18 mouse cellular contexts compared by ENCODE assay signal in the genomic region with DNA sequence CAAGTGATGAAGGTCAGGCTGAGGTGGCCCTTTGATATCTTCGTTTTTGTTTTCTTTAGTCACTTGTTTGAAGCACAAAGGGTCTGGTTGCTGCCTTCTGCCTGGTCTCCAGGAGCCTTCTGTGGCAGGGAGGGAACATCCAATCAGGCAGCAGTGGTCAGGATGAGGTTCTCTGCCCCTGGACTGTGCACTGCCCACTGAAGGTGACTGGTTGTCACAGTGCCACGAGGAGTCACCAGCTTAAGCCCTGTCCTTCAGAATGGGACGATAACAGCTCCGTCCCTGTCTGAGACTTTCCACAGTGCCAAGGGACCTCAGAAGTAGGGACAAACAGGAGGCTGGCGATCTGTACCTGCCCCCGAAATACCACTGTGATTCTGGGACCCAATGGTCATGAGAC. TPM values are rescaled to one million over a fixed set of nuclear protein-coding genes. Genes with fewer than 3 reads are reported as not detected.
DNase-seq lines count a peak whose midpoint lies in the region; ATAC-seq and TF ChIP-seq lines count a peak whose summit lies in the region.
"Had no signal": no experiment of that assay in that cellular context is flagged by ENCODE, and none has a peak within 500 bp of the region (broad histone marks: within the 10 kb centered on the region; RNA-seq: fewer than 3 reads in every experiment).

No protein-coding gene starts in this region.

- H3K4me2 ChIP-seq in hindbrain, embryonic 11.5 days (replicated peaks; ENCODE audit: low read depth, low read length), result no peak overlapping the region
- H3K4me2 ChIP-seq in neural tube, embryonic 12.5 days (replicated peaks), result peak overlapping the region; percentile 68
- no peak overlapping the region for H3K4me2 ChIP-seq in neural tube, embryonic 15.5 days
- H3K4me2 ChIP-seq: midbrain, embryonic 15.5 days had no signal

- H3K4me3 ChIP-seq in gastrocnemius, adult 2 months, result peak overlapping the region; percentile 77
- H3K4me3 ChIP-seq in hindbrain, embryonic 10.5 days, result no peak overlapping the region
- no peak overlapping the region for H3K4me3 ChIP-seq in hindbrain, embryonic 11.5 days (ENCODE audit: low read depth, low read length)
- H3K4me3 ChIP-seq in neural tube, embryonic 12.5 days, result no peak overlapping the region
- H3K4me3 ChIP-seq in neural tube, embryonic 15.5 days (replicated peaks), result no peak overlapping the region
- H3K4me3 ChIP-seq: midbrain, embryonic 15.5 days had no signal

- WGBS in hindbrain, embryonic 10.5 days, result 86% methylated on average over 6 of the region's 6 CpGs
- 85% methylated on average over 6 of the region's 6 CpGs for WGBS in hindbrain, embryonic 11.5 days
- WGBS in neural tube, embryonic 12.5 days, result 90% methylated on average over 6 of the region's 6 CpGs
- WGBS in neural tube, embryonic 15.5 days, result 88% methylated on average over 6 of the region's 6 CpGs

- H3K27ac ChIP-seq in gastrocnemius, adult 2 months, result peak overlapping the region; percentile 83
- peak overlapping the region; percentile 76 for H3K27ac ChIP-seq in hindbrain, embryonic 10.5 days
- H3K27ac ChIP-seq in hindbrain, embryonic 11.5 days (ENCODE audit: low read depth, low read length), result no peak overlapping the region
- H3K27ac ChIP-seq in neural tube, embryonic 12.5 days, result no peak overlapping the region
- H3K27ac ChIP-seq in neural tube, embryonic 15.5 days (replicated peaks), result no peak overlapping the region
- H3K27ac ChIP-seq: macrophage; midbrain, embryonic 15.5 days had no signal

- no peak for DNase-seq in gastrocnemius, adult 2 months
- DNase-seq in gastrocnemius, postnatal 25 days, result no peak
- no peak for DNase-seq in hindbrain, embryonic 10.5 days (ENCODE audit: low spot score)
- DNase-seq in hindbrain, embryonic 11.5 days (ENCODE audit: low spot score), result no peak
- no peak for DNase-seq in spleen, postnatal 4 days (ENCODE audit: low spot score in 2 of 2)
- DNase-seq: layer of hippocampus, postnatal 36 days; lung, adult 2 months; right cerebral cortex, postnatal 4 days had no signal

- H3K36me3 ChIP-seq in hindbrain, embryonic 10.5 days, result peaks cover 59% of the 10 kb centered on the region
- peaks cover 6% of the 10 kb centered on the region; the same call in 1 of the 2 replicates for H3K36me3 ChIP-seq in hindbrain, embryonic 11.5 days (ENCODE audit: control insufficient read depth, insufficient read depth, low read length)
- peaks cover 44% of the 10 kb centered on the region for H3K36me3 ChIP-seq in neural tube, embryonic 12.5 days
- peaks cover 5% of the 10 kb centered on the region; the same call in 1 of the 2 replicates for H3K36me3 ChIP-seq in neural tube, embryonic 15.5 days
- H3K36me3 ChIP-seq: midbrain, embryonic 15.5 days had no signal

- no peaks in the 10 kb centered on the region for H3K27me3 ChIP-seq in hindbrain, embryonic 10.5 days (ENCODE audit: insufficient read depth, poor library complexity, severe bottlenecking)
- H3K27me3 ChIP-seq in hindbrain, embryonic 11.5 days (ENCODE audit: control insufficient read depth, insufficient read depth, low read length), result no peaks in the 10 kb centered on the region
- no peaks in the 10 kb centered on the region for H3K27me3 ChIP-seq in neural tube, embryonic 12.5 days (replicated peaks)
- no peaks in the 10 kb centered on the region for H3K27me3 ChIP-seq in neural tube, embryonic 15.5 days (replicated peaks)
- H3K27me3 ChIP-seq: midbrain, embryonic 15.5 days had no signal

- H3K9ac ChIP-seq in hindbrain, embryonic 11.5 days (ENCODE audit: low read depth, low read length), result no peak overlapping the region
- no peak overlapping the region for H3K9ac ChIP-seq in neural tube, embryonic 12.5 days
- H3K9ac ChIP-seq in neural tube, embryonic 15.5 days (replicated peaks), result no peak overlapping the region
- H3K9ac ChIP-seq: midbrain, embryonic 15.5 days had no signal

- intact Hi-C loops in gastrocnemius, adult 2 months (cut with DNase I), result no loop called here

- no peaks in the 10 kb centered on the region for H3K9me3 ChIP-seq in hindbrain, embryonic 10.5 days
- no peaks in the 10 kb centered on the region for H3K9me3 ChIP-seq in hindbrain, embryonic 11.5 days (ENCODE audit: control insufficient read depth, low read length)
- H3K9me3 ChIP-seq in neural tube, embryonic 12.5 days, result no peaks in the 10 kb centered on the region
- H3K9me3 ChIP-seq in neural tube, embryonic 15.5 days (replicated peaks), result no peaks in the 10 kb centered on the region
- H3K9me3 ChIP-seq: midbrain, embryonic 15.5 days had no signal

- ATAC-seq in hindbrain, embryonic 11.5 days (ENCODE audit: low FRiP score), result no peak
- no peak for ATAC-seq in neural tube, embryonic 12.5 days (ENCODE audit: low FRiP score, low read depth)
- ATAC-seq in neural tube, embryonic 15.5 days (ENCODE audit: low FRiP score), result no peak
- ATAC-seq: intestine, embryonic 16.5 days; midbrain, embryonic 15.5 days had no signal

- peaks cover 79% of the 10 kb centered on the region for H3K4me1 ChIP-seq in hindbrain, embryonic 10.5 days (replicated peaks)
- peaks cover 6% of the 10 kb centered on the region for H3K4me1 ChIP-seq in hindbrain, embryonic 11.5 days (replicated peaks; ENCODE audit: control insufficient read depth, insufficient read depth, low read length)
- peaks cover 63% of the 10 kb centered on the region for H3K4me1 ChIP-seq in neural tube, embryonic 12.5 days
- peaks cover 46% of the 10 kb centered on the region for H3K4me1 ChIP-seq in neural tube, embryonic 15.5 days

- no peak for TF ChIP-seq CTCF in gastrocnemius, adult 2 months (IDR thresholded peaks at IDR 0.05)

RNA-seq across cellular contexts. Expression of gene Ackr3, which starts 6.6 kb away (rescaled TPM):
- 10 to 100 TPM; 10.7 to 17.2 TPM for total RNA-seq in gastrocnemius, adult 2 months (2021)
- total RNA-seq in gastrocnemius, postnatal 25 days (2021), result 10 to 100 TPM; 10.5 to 13.2 TPM
- polyA plus RNA-seq in hindbrain, embryonic 10.5 days (2016; fragmentation: Nextera tagmentation; extraction: Ambion mirVana), result 19.2 and 22.3 TPM in 2 replicates
- 25.7 and 29.6 TPM in 2 replicates for polyA plus RNA-seq in hindbrain, embryonic 11.5 days (2014; fragmentation: Nextera tagmentation; extraction: Ambion mirVana)
- 34.0 and 38.0 TPM in 2 replicates for polyA plus RNA-seq in neural tube, embryonic 12.5 days (2016; fragmentation: Nextera tagmentation; extraction: Ambion mirVana)
- 7.5 and 7.7 TPM in 2 replicates for polyA plus RNA-seq in neural tube, embryonic 15.5 days (2015; fragmentation: Nextera tagmentation; extraction: Ambion mirVana)
- polyA plus RNA-seq: macrophage had no signal

RNA-seq across cellular contexts. Expression of gene Iqca, which starts 57.1 kb away (rescaled TPM):
- not detected for total RNA-seq in gastrocnemius, adult 2 months (2021)
- not detected for total RNA-seq in gastrocnemius, postnatal 25 days (2021)
- 0.25 and 1.4 TPM in 2 replicates for polyA plus RNA-seq in hindbrain, embryonic 10.5 days (2016; fragmentation: Nextera tagmentation; extraction: Ambion mirVana)
- polyA plus RNA-seq in hindbrain, embryonic 11.5 days (2014; fragmentation: Nextera tagmentation; extraction: Ambion mirVana), result 1.0 and 1.1 TPM in 2 replicates
- 0.13 TPM in 1 of 2 replicates, not detected in the other for polyA plus RNA-seq in neural tube, embryonic 12.5 days (2016; fragmentation: Nextera tagmentation; extraction: Ambion mirVana)
- polyA plus RNA-seq in neural tube, embryonic 15.5 days (2015; fragmentation: Nextera tagmentation; extraction: Ambion mirVana), result 0.42 and 0.52 TPM in 2 replicates
- total RNA-seq: gastrocnemius, adult 18-20 months; liver, adult 2 months had no signal
- polyA plus RNA-seq: embryonic facial prominence, embryonic 11.5 days; heart, postnatal 0 days; intestine, embryonic 16.5 days; liver, adult 2 months; macrophage; urinary bladder, adult 2 months had no signal

Comparison
In these comparisons a context has a peak if more than half of its experiments do, and no peak if none do; other contexts are left out.
1. H3K27ac ChIP-seq: peak in gastrocnemius, adult 2 months (single experiment) and hindbrain, embryonic 10.5 days (single experiment); none in hindbrain, embryonic 11.5 days (single experiment), neural tube, embryonic 12.5 days (single experiment) and neural tube, embryonic 15.5 days (single experiment).